Mouse (Mus musculus) heart, postnatal 25 days (tissue): ENCODE measurements around the gene Gm5105. TPM values are rescaled to one million over a fixed set of nuclear protein-coding genes. Genes with fewer than 3 reads are reported as not detected.

Experiments used
- DNase-seq: peaks from one replicate; pipeline ENCODE4 v3.0.0; 2022; ENCODE audit warnings: low spot score
- intact Hi-C: fragments of 180-260 bp; cut with DNase I; formaldehyde crosslinking; loops from one replicate; pipeline ENCODE4 v1.15.1; 2025
- total RNA-seq, 2 experiments: library from RNA; stranded (reverse); gene quantifications; 2 replicates each; pipeline ENCODE4 v1.2.3; 2021

Gm5105 gene
- total RNA-seq, 2 experiments from 2014 or later = 1.3 to 1.8 TPM

GRCm38 (mm10) chr3:138071004-138071403, 3.8 kb upstream of the Gm5105 start:
- intact Hi-C loops = no loop called here
- no peak for DNase-seq

- no peak for DNase-seq
- intact Hi-C loops = loop anchor here (5.0 kb wide), 2 partner anchors 72 to 78 kb away; partner anchors contain the start of genes Mttp and Trmt10a
Observed at GRCm38 (mm10) chr3:138069756-138070511, 2.7 kb upstream of the Gm5105 start.

- intact Hi-C loops = loop anchor here (5.0 kb wide), 2 partner anchors 74 to 76 kb away; partner anchors contain the start of genes Mttp and Trmt10a
- no peak for DNase-seq
Observed at GRCm38 (mm10) chr3:138068103-138068502, 915 bp upstream of the Gm5105 start.

DNA sequence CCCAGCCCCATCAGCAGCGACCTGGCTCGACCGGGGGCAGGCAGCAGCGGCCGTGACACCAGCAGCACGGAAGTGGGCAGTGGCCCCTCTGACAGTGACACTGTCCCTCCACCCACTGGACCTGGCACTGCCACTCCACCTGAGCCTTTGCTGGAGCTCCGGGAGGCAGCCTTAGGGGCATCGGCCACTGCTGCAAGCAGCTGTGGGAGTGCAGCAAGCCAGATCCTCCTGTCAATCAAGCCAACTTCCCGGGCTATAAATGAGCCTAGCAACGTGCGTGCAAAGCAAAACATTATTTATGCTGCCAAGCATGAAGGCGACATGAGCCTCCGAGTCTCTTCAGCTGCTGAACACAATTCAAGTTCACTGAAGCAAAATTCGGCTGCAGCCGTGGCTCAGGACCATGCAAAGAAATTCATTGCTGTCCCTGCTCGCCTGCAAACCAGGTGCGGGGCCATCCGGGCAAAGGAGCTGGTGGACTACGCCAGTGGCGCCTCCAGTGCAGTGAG, 786 bp downstream of the Gm5105 start:
- intact Hi-C loops = loop anchor here (2.0 to 5.0 kb wide), 3 partner anchors 40 to 76 kb away; partner anchors contain the start of genes Mttp and Trmt10a

DNA sequence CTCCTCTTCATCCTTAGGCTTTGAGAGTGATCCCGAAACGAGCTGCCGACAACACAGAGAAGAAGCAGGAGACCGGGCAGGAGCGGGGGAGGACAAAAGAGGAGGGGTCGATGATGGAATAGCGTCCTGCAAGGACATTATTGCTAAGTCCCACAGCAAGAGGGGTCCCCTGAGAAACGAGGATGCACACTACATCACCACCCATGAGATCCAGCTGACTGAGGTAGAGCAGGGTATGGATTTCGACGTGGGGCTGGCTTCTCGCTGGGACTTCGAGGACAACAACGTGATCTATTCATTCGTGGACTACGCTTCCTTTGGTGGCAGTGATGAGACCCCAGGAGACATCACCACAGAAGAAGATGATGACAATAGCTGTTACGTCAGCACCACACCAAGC, 1.3 kb downstream of the Gm5105 start:
- no peak for DNase-seq
- intact Hi-C loops = loop anchor here (2.0 to 5.0 kb wide), 3 partner anchors 39 to 76 kb away; partner anchors contain the start of genes Mttp and Trmt10a

More for the DNA sequence above, 786 bp downstream of the Gm5105 start:
- DNase-seq = no peak

DNA sequence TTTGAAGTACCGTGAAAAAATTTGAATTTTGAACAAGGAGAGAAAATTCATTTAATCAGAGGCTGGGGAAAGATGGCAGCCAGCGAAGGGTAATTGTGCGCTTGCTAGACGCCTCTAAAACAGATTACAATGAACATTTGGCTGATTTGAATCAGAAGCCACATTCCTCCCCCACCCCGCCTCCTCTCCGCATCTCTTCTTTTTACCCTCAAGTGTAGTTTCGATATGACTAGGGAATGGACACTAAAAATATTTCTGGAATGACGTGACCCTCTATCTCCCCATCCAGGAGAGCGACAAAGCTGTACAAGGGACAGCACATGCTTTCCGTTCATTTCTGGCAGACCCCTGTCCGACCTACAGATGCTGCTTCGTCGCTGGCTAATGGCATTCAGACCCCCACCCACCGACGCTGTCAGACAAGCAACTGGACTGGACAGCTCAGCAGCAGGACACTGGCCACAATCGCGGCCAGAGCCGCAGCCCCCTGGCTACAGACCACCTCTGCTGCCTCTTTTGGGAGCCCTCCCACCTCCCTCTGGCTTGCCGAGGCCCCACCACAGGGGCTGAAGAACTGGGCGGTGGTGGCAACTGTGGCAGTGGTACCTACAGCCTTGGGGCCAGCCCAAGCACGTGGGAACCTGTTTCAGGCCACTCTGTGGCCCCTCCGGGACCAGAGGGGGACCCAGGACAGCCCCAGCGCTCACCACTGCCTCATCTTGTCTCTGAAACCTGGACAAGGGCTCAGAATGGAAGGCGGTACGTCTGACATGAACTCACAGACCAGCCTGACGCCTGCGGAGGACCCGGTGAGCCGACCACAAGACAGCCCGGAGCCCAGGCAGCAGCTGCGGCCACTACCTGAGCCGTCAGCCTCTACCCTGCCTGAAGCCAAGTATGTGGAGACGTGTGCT, 2.2 kb downstream of the Gm5105 start, which contains the start of gene 1110002E22Rik:
Gene 1110002E22Rik (plus strand): TSS at position 321 of the 914 bp plus-strand sequence.
- intact Hi-C loops = loop anchor here (5.0 kb wide), 3 partner anchors 52 to 77 kb away; partner anchors contain the start of genes Mttp and Trmt10a
- no peak for DNase-seq

- intact Hi-C loops = loop anchor here (5.0 kb wide), 1 partner anchor 53 kb away; no protein-coding TSS in a partner anchor
Observed at GRCm38 (mm10) chr3:138063731-138064329, 3.4 kb downstream of the Gm5105 start.

DNA sequence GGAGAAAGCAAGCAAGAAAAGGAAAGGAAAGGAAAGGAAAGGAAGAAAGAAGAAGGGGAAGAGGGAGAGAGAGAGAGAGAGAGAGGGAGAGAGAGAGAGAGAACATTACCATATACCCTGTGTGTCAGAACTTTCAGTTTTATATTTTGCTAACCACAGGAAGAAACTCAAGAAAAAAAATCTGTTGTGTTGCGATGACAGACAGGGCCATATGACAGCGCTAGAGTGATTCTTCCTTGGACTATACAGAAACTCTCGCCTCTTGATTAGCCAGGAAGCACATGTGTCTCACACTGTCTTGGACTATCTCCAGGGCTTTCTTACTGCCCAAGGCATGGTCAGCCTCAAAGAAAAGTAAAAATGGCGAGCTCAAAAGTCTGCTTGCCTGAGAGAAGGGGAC, 4.5 kb downstream of the Gm5105 start:
- DNase-seq = no peak
- intact Hi-C loops = loop anchor here (5.0 kb wide), 1 partner anchor 55 kb away; no protein-coding TSS in a partner anchor

More at GRCm38 (mm10) chr3:138063731-138064329, 3.4 kb downstream of the Gm5105 start:
- DNase-seq = no peak

DNA sequence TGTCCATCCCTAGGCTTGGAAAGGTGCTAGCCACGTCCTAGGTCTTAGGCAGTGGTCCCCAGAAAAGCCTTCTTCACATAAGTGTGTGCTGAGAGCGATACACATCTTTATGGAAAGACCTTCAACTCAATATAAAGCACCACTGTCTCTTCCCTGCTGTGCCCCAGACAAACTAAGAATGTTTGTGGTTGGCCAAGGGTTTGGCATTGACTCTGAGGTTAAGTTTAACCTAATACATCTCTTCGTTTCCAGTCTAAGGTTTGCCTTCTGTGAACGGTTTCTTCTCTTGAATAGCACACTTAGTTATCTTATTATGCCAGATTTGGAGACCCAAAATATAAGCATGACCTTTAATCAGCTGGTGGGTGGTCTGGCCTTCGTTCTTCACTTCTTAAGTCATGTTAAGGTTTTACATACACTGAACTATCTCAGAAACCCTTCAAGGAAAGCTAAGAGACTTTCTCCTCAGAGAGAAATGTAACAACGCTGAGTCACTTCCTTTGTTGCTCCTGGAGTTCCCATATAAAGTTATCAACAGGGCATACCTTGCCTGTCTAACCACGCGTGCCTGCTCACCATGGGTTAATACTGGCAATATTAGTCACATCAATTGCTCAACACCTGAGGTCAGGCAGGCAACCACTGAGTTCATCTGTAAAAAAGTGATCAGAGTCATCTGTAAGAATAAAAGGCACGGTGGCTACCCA, 5.8 kb downstream of the Gm5105 start:
- no peak for DNase-seq
- intact Hi-C loops = loop anchor here (5.0 kb wide), 1 partner anchor 56 kb away; no protein-coding TSS in a partner anchor

- intact Hi-C loops = loop anchor here (5.0 kb wide), 1 partner anchor 57 kb away; no protein-coding TSS in a partner anchor
- no peak for DNase-seq
Observed at GRCm38 (mm10) chr3:138060429-138060828, 6.8 kb downstream of the Gm5105 start.

DNA sequence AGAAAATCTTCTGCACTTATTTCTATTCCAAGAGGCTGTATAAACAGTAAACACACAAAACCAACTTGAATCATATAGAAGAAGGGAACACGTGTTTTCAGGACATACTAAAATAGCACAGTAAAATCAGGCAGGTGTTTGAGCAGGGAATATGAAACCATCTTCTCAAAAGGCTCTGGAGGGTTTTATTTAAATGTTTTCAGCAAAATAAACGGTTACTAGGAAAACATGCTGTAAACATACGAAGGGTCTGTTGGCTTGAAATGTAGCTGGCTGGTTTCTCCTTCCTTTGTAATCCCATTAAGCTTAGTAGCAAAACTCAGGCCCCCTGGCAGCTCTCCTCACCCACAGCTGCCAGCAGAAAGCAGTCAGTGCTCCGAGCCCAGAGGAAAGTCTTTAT, 9.0 kb downstream of the Gm5105 start:
- no peak for DNase-seq
- intact Hi-C loops = no loop called here

GRCm38 (mm10) chr3:138056976-138057375, 10.2 kb downstream of the Gm5105 start:
- DNase-seq = no peak

GRCm38 (mm10) chr3:138053969-138054368, 13.2 kb downstream of the Gm5105 start:
- intact Hi-C loops = no loop called here
- DNase-seq = no peak

More at GRCm38 (mm10) chr3:138056976-138057375, 10.2 kb downstream of the Gm5105 start:
- intact Hi-C loops = no loop called here

GRCm38 (mm10) chr3:138051431-138051830, 15.8 kb downstream of the Gm5105 start:
- intact Hi-C loops = no loop called here
- DNase-seq = no peak

DNA sequence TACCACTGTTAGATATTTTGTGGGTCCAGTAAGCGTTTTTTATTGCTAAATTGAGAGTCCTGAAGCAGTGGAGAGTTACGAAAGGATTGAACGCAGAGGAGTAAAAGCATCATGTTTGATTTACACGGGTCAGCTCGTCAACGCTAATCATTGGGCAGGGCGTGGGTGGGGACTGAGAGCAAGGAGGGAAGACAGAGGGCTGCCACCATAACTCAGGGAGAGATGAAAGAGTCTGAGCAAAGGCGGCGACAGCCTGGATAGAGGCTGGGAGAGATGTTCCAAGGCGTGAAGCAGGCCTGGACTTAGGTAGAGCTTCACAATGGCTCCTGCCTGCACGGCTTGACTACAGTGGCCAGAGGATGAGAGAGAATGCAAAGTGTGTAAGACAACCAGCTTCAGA, 16.4 kb downstream of the Gm5105 start:
- no peak for DNase-seq
- intact Hi-C loops = no loop called here

- no peak for DNase-seq
- intact Hi-C loops = no loop called here
Observed at GRCm38 (mm10) chr3:138049555-138049954, 17.6 kb downstream of the Gm5105 start.

DNA sequence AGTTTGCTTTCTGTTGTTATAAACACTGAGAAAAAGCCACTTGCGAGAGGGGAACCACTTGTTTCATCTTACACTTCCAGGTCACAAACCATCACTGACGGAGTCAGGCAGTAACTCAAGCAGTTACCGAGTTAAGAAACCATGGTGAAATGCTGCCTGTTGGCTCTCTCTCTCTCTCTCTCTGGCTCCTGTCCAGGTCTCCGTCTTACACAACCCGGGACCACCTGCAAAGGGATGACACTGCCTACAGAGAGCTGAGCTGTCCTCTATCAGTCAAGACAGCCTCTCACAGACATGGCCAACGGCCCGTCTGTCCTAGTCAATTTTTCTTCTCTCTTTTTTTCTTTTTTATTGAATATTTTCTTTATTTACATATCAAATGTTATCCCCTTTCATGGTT, 23.9 kb downstream of the Gm5105 start:
- intact Hi-C loops = no loop called here
- no peak for DNase-seq

- DNase-seq = no peak
- intact Hi-C loops = no loop called here
Observed at GRCm38 (mm10) chr3:138041591-138042301, 25.4 kb downstream of the Gm5105 start.
